Mouse (Mus musculus) limb, embryonic 14.5 days (tissue): ENCODE measurements around the gene Rabl6. TPM values are rescaled to one million over a fixed set of nuclear protein-coding genes. Genes with fewer than 3 reads are reported as not detected.

Source experiments
- ATAC-seq: fragments of 200-750 bp; cut with Nextera tagmentation; 2 replicates; pipeline ENCODE4 v1.8.0; 2017; ENCODE audit warnings: low read depth, moderate number of reproducible peaks, moderate TSS enrichment; ENCODE audit not compliant: low FRiP score
- DNase-seq: peaks from one replicate; pipeline ENCODE4 v3.0.0-alpha.2; 2015; ENCODE audit warnings: low spot score
- H3K27ac ChIP-seq: fragments of 300-500 bp; sonication (generic); replicated peaks from 2 replicates; pipeline ENCODE4 v1.5.1; 2014; ENCODE audit warnings: low read depth, mild to moderate bottlenecking, low read length, moderate library complexity, mixed read lengths
- H3K27me3 ChIP-seq: fragments of 300-500 bp; sonication (generic); 2 replicates; pipeline ENCODE4 v1.6.1; 2014; ENCODE audit warnings: low read length, mixed read lengths; ENCODE audit not compliant: control insufficient read depth, insufficient read depth
- H3K36me3 ChIP-seq: fragments of 300-500 bp; sonication (generic); 2 replicates; pipeline ENCODE4 v1.6.1; 2014; ENCODE audit warnings: mild to moderate bottlenecking, low read length, moderate library complexity, mixed read lengths; ENCODE audit not compliant: control insufficient read depth, insufficient read depth
- H3K4me1 ChIP-seq: fragments of 300-500 bp; sonication (generic); 2 replicates; pipeline ENCODE4 v1.6.1; 2014; ENCODE audit warnings: antibody characterized with exemption, low read length, mixed read lengths; ENCODE audit not compliant: control insufficient read depth, insufficient read depth
- H3K4me2 ChIP-seq: fragments of 300-500 bp; sonication (generic); replicated peaks from 2 replicates; pipeline ENCODE4 v1.6.1; 2014; ENCODE audit warnings: low read depth, mild to moderate bottlenecking, low read length, moderate library complexity; ENCODE audit not compliant: severe bottlenecking
- H3K4me3 ChIP-seq: fragments of 300-500 bp; sonication (generic); replicated peaks from 2 replicates; pipeline ENCODE4 v1.5.1; 2014; ENCODE audit warnings: low read length
- H3K9ac ChIP-seq: fragments of 300-500 bp; sonication (generic); 2 replicates; pipeline ENCODE4 v1.6.1; 2014; ENCODE audit warnings: mild to moderate bottlenecking, low read depth, low read length, moderate library complexity; ENCODE audit not compliant: severe bottlenecking
- H3K9me3 ChIP-seq: fragments of 300-500 bp; sonication (generic); 2 replicates; pipeline ENCODE4 v1.6.1; 2016; ENCODE audit warnings: low read length; ENCODE audit not compliant: control insufficient read depth
- POLR2A ChIP-seq: fragments of 200-500 bp; IDR thresholded peaks from 2 replicates; pipeline ENCODE4 v1.8.0; 2012; ENCODE audit warnings: inconsistent platforms, mild to moderate bottlenecking, moderate library complexity, borderline replicate concordance; ENCODE audit not compliant: insufficient read depth, insufficient read length; ENCODE audit errors: extremely low read depth
- WGBS: fragments of 180-500 bp; shearing (Covaris S2); extraction: QIAGEN DNeasy Blood & Tissue Kit; methylation state at CpG from one replicate; pipeline ENCODE4 v1.1.7; 2014; 5-methylcytosine and 5-hydroxymethylcytosine counted together
- polyA plus RNA-seq, 2 experiments: library from polyadenylated mRNA; depleted of rRNA in 1 of 2; stranded (reverse) in 1 of 2; unstranded in 1 of 2; fragments of >200 nt; fragmentation: Nextera tagmentation in 1 of 2; extraction: Ambion mirVana in 1 of 2; gene quantifications; 2 replicates each; pipeline versions ENCODE4 v1.2.1 to v1.2.3; 2012 to 2014

The Rabl6 gene
- polyA plus RNA-seq, 2 experiments = 74.8 to 99.4 TPM

DNA sequence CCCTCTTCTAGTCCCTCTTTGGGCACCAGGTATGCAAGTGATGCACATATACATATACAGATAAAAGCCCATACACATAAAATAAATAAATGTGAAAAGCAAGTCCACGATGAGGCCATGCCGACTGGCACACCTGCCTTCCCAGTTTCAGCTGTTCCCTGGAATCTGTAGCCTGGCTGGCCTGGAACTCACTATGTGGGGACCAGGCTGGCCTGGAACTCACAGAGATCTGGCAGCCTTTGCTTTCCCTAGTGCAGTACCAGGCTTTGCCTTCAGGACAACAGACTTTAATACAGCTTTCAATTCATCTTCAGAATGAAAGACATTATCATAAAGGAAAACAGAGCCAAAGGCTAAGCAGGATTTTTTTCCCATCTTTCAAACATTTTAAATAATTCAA, 74.6 kb downstream of the Rabl6 start:
- no peak overlapping the region for H3K9ac ChIP-seq
- no peaks in the 10 kb centered on the region for H3K27me3 ChIP-seq
- peaks cover 81% of the 10 kb centered on the region for H3K36me3 ChIP-seq
- no peaks in the 10 kb centered on the region for H3K4me1 ChIP-seq
- no peak for TF ChIP-seq POLR2A
- no peak overlapping the region for H3K4me3 ChIP-seq
- H3K9me3 ChIP-seq = no peaks in the 10 kb centered on the region
- DNase-seq (no peak), ATAC-seq (no peak)
- WGBS = 92% methylated on average over 2 of the region's 2 CpGs
- H3K27ac ChIP-seq = no peak overlapping the region
- no peak overlapping the region for H3K4me2 ChIP-seq

Other genes with a start within 250 kb of the Rabl6 start
Only the 30 nearest of the 33 such genes appear.
- 3.3 and 3.9 TPM in 2 replicates for gene Entpd2, start 212.6 kb downstream of the Rabl6 start, polyA plus RNA-seq (2012; rRNA removed)
- 2.1 and 2.6 TPM in 2 replicates for gene Entpd2, start 212.6 kb downstream of the Rabl6 start, polyA plus RNA-seq (2014; fragmentation: Nextera tagmentation; extraction: Ambion mirVana)
- gene Npdc1, start 209.2 kb downstream of the Rabl6 start, polyA plus RNA-seq (2012; rRNA removed) = 76.2 TPM in 2 replicates
- gene Npdc1, start 209.2 kb downstream of the Rabl6 start, polyA plus RNA-seq (2014; fragmentation: Nextera tagmentation; extraction: Ambion mirVana) = 38.9 and 42.9 TPM in 2 replicates
- gene Fut7, start 185.3 kb downstream of the Rabl6 start, polyA plus RNA-seq (2012; rRNA removed) = 0.05 and 0.11 TPM in 2 replicates
- not detected in 2 replicates for gene Fut7, start 185.3 kb downstream of the Rabl6 start, polyA plus RNA-seq (2014; fragmentation: Nextera tagmentation; extraction: Ambion mirVana)
- gene Abca2, start 179.8 kb downstream of the Rabl6 start, polyA plus RNA-seq (2012; rRNA removed) = 15.3 and 17.4 TPM in 2 replicates
- gene Abca2, start 179.8 kb downstream of the Rabl6 start, polyA plus RNA-seq (2014; fragmentation: Nextera tagmentation; extraction: Ambion mirVana) = 5.9 and 7.4 TPM in 2 replicates
- 7.7 and 10.9 TPM in 2 replicates for gene Clic3, start 151.7 kb downstream of the Rabl6 start, polyA plus RNA-seq (2012; rRNA removed)
- 13.4 and 22.5 TPM in 2 replicates for gene Clic3, start 151.7 kb downstream of the Rabl6 start, polyA plus RNA-seq (2014; fragmentation: Nextera tagmentation; extraction: Ambion mirVana)
- 65.6 and 71.0 TPM in 2 replicates for gene Paxx, start 147.4 kb downstream of the Rabl6 start, polyA plus RNA-seq (2012; rRNA removed)
- 34.0 and 44.9 TPM in 2 replicates for gene Paxx, start 147.4 kb downstream of the Rabl6 start, polyA plus RNA-seq (2014; fragmentation: Nextera tagmentation; extraction: Ambion mirVana)
- gene Ptgds, start 138.5 kb downstream of the Rabl6 start, polyA plus RNA-seq (2012; rRNA removed) = 0.87 and 2.4 TPM in 2 replicates
- gene Ptgds, start 138.5 kb downstream of the Rabl6 start, polyA plus RNA-seq (2014; fragmentation: Nextera tagmentation; extraction: Ambion mirVana) = 4.0 and 4.1 TPM in 2 replicates
- not detected in 2 replicates for gene Lcn12, start 114.6 kb downstream of the Rabl6 start, polyA plus RNA-seq (2012; rRNA removed)
- not detected in 2 replicates for gene Lcn12, start 114.6 kb downstream of the Rabl6 start, polyA plus RNA-seq (2014; fragmentation: Nextera tagmentation; extraction: Ambion mirVana)
- 46.2 and 49.2 TPM in 2 replicates for gene Fbxw5, start 107.8 kb downstream of the Rabl6 start, polyA plus RNA-seq (2012; rRNA removed)
- 70.0 and 76.9 TPM in 2 replicates for gene Fbxw5, start 107.8 kb downstream of the Rabl6 start, polyA plus RNA-seq (2014; fragmentation: Nextera tagmentation; extraction: Ambion mirVana)
- 4.2 and 5.5 TPM in 2 replicates for gene C8g, start 106.8 kb downstream of the Rabl6 start, polyA plus RNA-seq (2012; rRNA removed)
- gene C8g, start 106.8 kb downstream of the Rabl6 start, polyA plus RNA-seq (2014; fragmentation: Nextera tagmentation; extraction: Ambion mirVana) = 4.4 and 4.6 TPM in 2 replicates
- 18.0 and 18.9 TPM in 2 replicates for gene Traf2, start 61.6 kb downstream of the Rabl6 start, polyA plus RNA-seq (2012; rRNA removed)
- 29.2 and 35.6 TPM in 2 replicates for gene Traf2, start 61.6 kb downstream of the Rabl6 start, polyA plus RNA-seq (2014; fragmentation: Nextera tagmentation; extraction: Ambion mirVana)
- gene Edf1, start 50.7 kb downstream of the Rabl6 start, polyA plus RNA-seq (2012; rRNA removed) = 116 and 174 TPM in 2 replicates
- gene Edf1, start 50.7 kb downstream of the Rabl6 start, polyA plus RNA-seq (2014; fragmentation: Nextera tagmentation; extraction: Ambion mirVana) = 325 and 331 TPM in 2 replicates
- 10.9 and 15.0 TPM in 2 replicates for gene Mamdc4, start 33.7 kb downstream of the Rabl6 start, polyA plus RNA-seq (2012; rRNA removed)
- gene Mamdc4, start 33.7 kb downstream of the Rabl6 start, polyA plus RNA-seq (2014; fragmentation: Nextera tagmentation; extraction: Ambion mirVana) = 1.4 and 1.8 TPM in 2 replicates
- 137 and 139 TPM in 2 replicates for gene Phpt1, start 33.3 kb downstream of the Rabl6 start, polyA plus RNA-seq (2012; rRNA removed)
- gene Phpt1, start 33.3 kb downstream of the Rabl6 start, polyA plus RNA-seq (2014; fragmentation: Nextera tagmentation; extraction: Ambion mirVana) = 167 and 176 TPM in 2 replicates
- gene Ajm1, start 26.8 kb downstream of the Rabl6 start, polyA plus RNA-seq (2012; rRNA removed) = 2.5 and 3.5 TPM in 2 replicates
- 0.18 and 0.19 TPM in 2 replicates for gene Ajm1, start 26.8 kb downstream of the Rabl6 start, polyA plus RNA-seq (2014; fragmentation: Nextera tagmentation; extraction: Ambion mirVana)
- 0.03 TPM in 2 replicates for gene Ccdc183, start 9.2 kb upstream of the Rabl6 start, polyA plus RNA-seq (2012; rRNA removed)
- gene Ccdc183, start 9.2 kb upstream of the Rabl6 start, polyA plus RNA-seq (2014; fragmentation: Nextera tagmentation; extraction: Ambion mirVana) = 0.19 and 0.28 TPM in 2 replicates
- 25.6 and 26.8 TPM in 2 replicates for gene Tmem141, start 13.5 kb upstream of the Rabl6 start, polyA plus RNA-seq (2012; rRNA removed)
- gene Tmem141, start 13.5 kb upstream of the Rabl6 start, polyA plus RNA-seq (2014; fragmentation: Nextera tagmentation; extraction: Ambion mirVana) = 30.3 and 31.9 TPM in 2 replicates
- gene Fcna, start 19.5 kb upstream of the Rabl6 start, polyA plus RNA-seq (2012; rRNA removed) = 0.92 and 0.98 TPM in 2 replicates
- gene Fcna, start 19.5 kb upstream of the Rabl6 start, polyA plus RNA-seq (2014; fragmentation: Nextera tagmentation; extraction: Ambion mirVana) = 2.0 TPM in 2 replicates
- 0.13 and 0.29 TPM in 2 replicates for gene Lcn8, start 44.6 kb upstream of the Rabl6 start, polyA plus RNA-seq (2012; rRNA removed)
- 0.72 TPM in 1 of 2 replicates, not detected in the other for gene Lcn8, start 44.6 kb upstream of the Rabl6 start, polyA plus RNA-seq (2014; fragmentation: Nextera tagmentation; extraction: Ambion mirVana)
- 0.26 TPM in 1 of 2 replicates, not detected in the other for gene Lcn5, start 49.4 kb upstream of the Rabl6 start, polyA plus RNA-seq (2012; rRNA removed)
- gene Lcn5, start 49.4 kb upstream of the Rabl6 start, polyA plus RNA-seq (2014; fragmentation: Nextera tagmentation; extraction: Ambion mirVana) = not detected in 2 replicates
- gene Lcn6, start 68.3 kb upstream of the Rabl6 start, polyA plus RNA-seq (2012; rRNA removed) = not detected in 2 replicates
- not detected in 2 replicates for gene Lcn6, start 68.3 kb upstream of the Rabl6 start, polyA plus RNA-seq (2014; fragmentation: Nextera tagmentation; extraction: Ambion mirVana)
- gene Lcn10, start 74.2 kb upstream of the Rabl6 start, polyA plus RNA-seq (2012; rRNA removed) = not detected in 2 replicates
- not detected in 2 replicates for gene Lcn10, start 74.2 kb upstream of the Rabl6 start, polyA plus RNA-seq (2014; fragmentation: Nextera tagmentation; extraction: Ambion mirVana)
- not detected in 2 replicates for gene Obp2a, start 91.5 kb upstream of the Rabl6 start, polyA plus RNA-seq (2012; rRNA removed)
- gene Obp2a, start 91.5 kb upstream of the Rabl6 start, polyA plus RNA-seq (2014; fragmentation: Nextera tagmentation; extraction: Ambion mirVana) = not detected in 2 replicates
- 66.3 and 75.3 TPM in 2 replicates for gene Bmyc, start 98.2 kb upstream of the Rabl6 start, polyA plus RNA-seq (2012; rRNA removed)
- 93.1 and 93.5 TPM in 2 replicates for gene Bmyc, start 98.2 kb upstream of the Rabl6 start, polyA plus RNA-seq (2014; fragmentation: Nextera tagmentation; extraction: Ambion mirVana)
- gene Obp2b, start 128.5 kb upstream of the Rabl6 start, polyA plus RNA-seq (2012; rRNA removed) = not detected in 2 replicates
- not detected in 2 replicates for gene Obp2b, start 128.5 kb upstream of the Rabl6 start, polyA plus RNA-seq (2014; fragmentation: Nextera tagmentation; extraction: Ambion mirVana)
- gene Lcn3, start 157.0 kb upstream of the Rabl6 start, polyA plus RNA-seq (2012; rRNA removed) = not detected in 2 replicates
- not detected in 2 replicates for gene Lcn3, start 157.0 kb upstream of the Rabl6 start, polyA plus RNA-seq (2014; fragmentation: Nextera tagmentation; extraction: Ambion mirVana)
- not detected in 2 replicates for gene Lcn11, start 168.5 kb upstream of the Rabl6 start, polyA plus RNA-seq (2012; rRNA removed)
- gene Lcn11, start 168.5 kb upstream of the Rabl6 start, polyA plus RNA-seq (2014; fragmentation: Nextera tagmentation; extraction: Ambion mirVana) = not detected in 2 replicates
- not detected in 2 replicates for gene Gm13539, start 173.7 kb upstream of the Rabl6 start, polyA plus RNA-seq (2012; rRNA removed)
- not detected in 2 replicates for gene Gm13539, start 173.7 kb upstream of the Rabl6 start, polyA plus RNA-seq (2014; fragmentation: Nextera tagmentation; extraction: Ambion mirVana)
- not detected in 2 replicates for gene Glt6d1, start 207.3 kb upstream of the Rabl6 start, polyA plus RNA-seq (2012; rRNA removed)
- not detected in 2 replicates for gene Glt6d1, start 207.3 kb upstream of the Rabl6 start, polyA plus RNA-seq (2014; fragmentation: Nextera tagmentation; extraction: Ambion mirVana)
- gene Lcn9, start 214.6 kb upstream of the Rabl6 start, polyA plus RNA-seq (2012; rRNA removed) = 0.12 TPM in 1 of 2 replicates, not detected in the other
- gene Lcn9, start 214.6 kb upstream of the Rabl6 start, polyA plus RNA-seq (2014; fragmentation: Nextera tagmentation; extraction: Ambion mirVana) = not detected in 2 replicates